Mouse (Mus musculus) E14TG2a.4 (cell line): ENCODE data around the gene Cnpy4.

Experiments
- H3K27me3 ChIP-seq: 2 replicates; pipeline ENCODE4 v1.6.1; 2014; ENCODE audit warnings: low read length, control low read depth; ENCODE audit not compliant: insufficient read depth
- H3K36me3 ChIP-seq: 2 replicates; pipeline ENCODE4 v1.6.1; 2014; ENCODE audit warnings: low read length, control low read depth; ENCODE audit not compliant: insufficient read depth
- H3K4me1 ChIP-seq: replicated peaks from 2 replicates; pipeline ENCODE4 v1.6.1; 2014; ENCODE audit warnings: low read depth, low read length, control low read depth
- H3K4me3 ChIP-seq: replicated peaks from 2 replicates; pipeline ENCODE4 v1.5.1; 2014; ENCODE audit warnings: mild to moderate bottlenecking, low read length
- H3K9me3 ChIP-seq: 2 replicates; pipeline ENCODE4 v1.6.1; 2014; ENCODE audit warnings: low read length, control low read depth
- CTCF ChIP-seq: conservative IDR thresholded peaks from 2 replicates; pipeline ENCODE4 v1.5.1; 2014; ENCODE audit warnings: low read length
- NANOG ChIP-seq: IDR thresholded peaks from 2 replicates; pipeline ENCODE4 v1.6.1; 2014; ENCODE audit warnings: borderline replicate concordance, low read length, mixed read lengths
- POU5F1 ChIP-seq: IDR thresholded peaks from 2 replicates; pipeline ENCODE4 v1.6.1; 2014; ENCODE audit warnings: low read length, borderline replicate concordance

Gene Cnpy4

GRCm38 (mm10) chr5:138163610-138164009 lies 23.7 kb upstream of the Cnpy4 start:
- no peak for TF ChIP-seq POU5F1
- TF ChIP-seq NANOG: no peak
- TF ChIP-seq CTCF: no peak
- H3K4me3 ChIP-seq: peak overlapping the region; percentile 15; the same call in 1 of the 2 replicates
- H3K36me3 ChIP-seq: peaks cover 69% of the 10 kb centered on the region
- H3K9me3 ChIP-seq: no peaks in the 10 kb centered on the region
- H3K27me3 ChIP-seq: no peaks in the 10 kb centered on the region
- H3K4me1 ChIP-seq: peaks cover 85% of the 10 kb centered on the region

- H3K36me3 ChIP-seq: peaks cover 85% of the 10 kb centered on the region
- peaks cover 86% of the 10 kb centered on the region for H3K4me1 ChIP-seq
- no peaks in the 10 kb centered on the region for H3K9me3 ChIP-seq
- no peaks in the 10 kb centered on the region for H3K27me3 ChIP-seq
- no peak for TF ChIP-seq CTCF
- TF ChIP-seq NANOG: no peak
- no peak for TF ChIP-seq POU5F1
- H3K4me3 ChIP-seq: peak overlapping the region; percentile 57
Measured at GRCm38 (mm10) chr5:138165594-138165993, 21.7 kb upstream of the Cnpy4 start.

GRCm38 (mm10) chr5:138170936-138171561 lies 16.2 kb upstream of the Cnpy4 start:
- peak overlapping the region; percentile 94 for H3K4me3 ChIP-seq
- peaks cover 55% of the 10 kb centered on the region for H3K4me1 ChIP-seq
- no peak for TF ChIP-seq CTCF
- H3K9me3 ChIP-seq: no peaks in the 10 kb centered on the region
- no peaks in the 10 kb centered on the region for H3K27me3 ChIP-seq
- peaks cover 76% of the 10 kb centered on the region for H3K36me3 ChIP-seq

- Histone ChIP-seq H3K4me3 (peak within 1 kb of the TSS; percentile 94), H3K4me1 (peaks cover 47% of the 10 kb centered on the region), H3K9me3 (no peaks in the 10 kb centered on the region), H3K36me3 (peaks cover 75% of the 10 kb centered on the region), H3K27me3 (no peaks in the 10 kb centered on the region)
- no peak for TF ChIP-seq NANOG
- TF ChIP-seq CTCF: no peak
- no peak for TF ChIP-seq POU5F1
Measured at GRCm38 (mm10) chr5:138171695-138172491, 15.4 kb upstream of the Cnpy4 start, which contains the start of the genes Ap4m1 and Mcm7. Ap4m1 (plus strand) TSS chr5:138172002. Mcm7 (minus strand) TSS chr5:138172422.

- no peaks in the 10 kb centered on the region for H3K27me3 ChIP-seq
- H3K36me3 ChIP-seq: peaks cover 75% of the 10 kb centered on the region
- TF ChIP-seq CTCF (no peak), POU5F1 (no peak), NANOG (no peak)
- H3K4me1 ChIP-seq: peaks cover 33% of the 10 kb centered on the region
- no peaks in the 10 kb centered on the region for H3K9me3 ChIP-seq
- H3K4me3 ChIP-seq: peak overlapping the region; percentile 94; the same call in 1 of the 2 replicates
Measured at GRCm38 (mm10) chr5:138173217-138173616, 14.1 kb upstream of the Cnpy4 start.

- Histone ChIP-seq H3K4me3 (peak overlapping the region; percentile 95), H3K36me3 (peaks cover 57% of the 10 kb centered on the region), H3K27me3 (no peaks in the 10 kb centered on the region), H3K9me3 (no peaks in the 10 kb centered on the region), H3K4me1 (peaks cover 58% of the 10 kb centered on the region)
- TF ChIP-seq CTCF: no peak
- no peak for TF ChIP-seq POU5F1
- TF ChIP-seq NANOG: no peak
Measured at GRCm38 (mm10) chr5:138187661-138188306, 499 bp downstream of the Cnpy4 start.

- Histone ChIP-seq H3K27me3 (peaks cover 9% of the 10 kb centered on the region; the same call in 1 of the 2 replicates), H3K36me3 (peaks cover 40% of the 10 kb centered on the region), H3K4me1 (peaks cover 25% of the 10 kb centered on the region), H3K4me3 (peak within 1 kb of the TSS; percentile 91), H3K9me3 (no peaks in the 10 kb centered on the region)
- TF ChIP-seq CTCF: no peak
- no peak for TF ChIP-seq POU5F1
- TF ChIP-seq NANOG: no peak
Measured at GRCm38 (mm10) chr5:138193771-138194727, 6.8 kb downstream of the Cnpy4 start, which contains the start of gene Mblac1. Mblac1 (plus strand) TSS chr5:138194314.
